Mouse (Mus musculus) heart, postnatal 0 days (tissue): Measurements from ENCODE around the gene Usf3.

Experiments
- CTCF ChIP-seq: IDR thresholded peaks from 2 replicates; pipeline ENCODE4 v1.5.1; 2016; ENCODE audit warnings: antibody characterized with exemption, control low read depth, low read depth
- EP300 ChIP-seq: IDR thresholded peaks from 2 replicates; pipeline ENCODE4 v1.6.1; 2016; ENCODE audit warnings: antibody characterized with exemption, low read depth

GRCm38 (mm10) chr16:44141483-44141882 is 31.6 kb upstream of the Usf3 start:
- TF ChIP-seq CTCF = no peak
- no peak for TF ChIP-seq EP300
